Mouse (Mus musculus) T-helper 17 cell (primary cell): ENCODE measurements around the gene Rps13.

Experiments used
- in situ Hi-C, 2 experiments: fragments of 300-600 bp; cut with MboI, MseI; formaldehyde crosslinking; loops; 1 replicate in 1 of 2; 2 replicates in 1 of 2; pipeline ENCODE4 v1.15.1; 2025; ENCODE audit warnings: high pct_unique_total_duplicates in 2 of 2

Rps13 gene

GRCm38 (mm10) chr7:116298389-116298788 is 35.6 kb downstream of the Rps13 start:
- in situ Hi-C loops, result no loop called here

DNA sequence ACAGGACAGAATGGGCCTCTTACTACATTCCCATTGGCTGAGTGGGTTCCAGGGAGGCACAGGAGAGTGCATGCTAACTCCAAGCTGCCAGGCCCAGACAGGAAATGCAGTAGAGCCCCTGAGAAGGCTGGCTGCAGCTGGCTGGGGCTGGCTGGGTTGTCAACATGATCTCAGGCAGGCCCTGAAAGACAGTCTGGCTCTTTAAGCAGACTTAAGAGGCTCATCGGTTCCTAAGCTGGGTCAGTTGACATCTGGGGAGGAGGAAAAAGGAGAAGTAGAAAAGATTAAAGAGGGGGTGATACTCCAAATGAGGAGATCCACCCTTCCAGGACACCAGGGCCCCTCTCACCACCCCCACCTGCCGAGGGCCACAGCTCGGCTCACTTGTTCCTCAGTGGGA is 39.0 kb downstream of the Rps13 start:
- in situ Hi-C loops, result no loop called here

- in situ Hi-C loops, result no loop called here
Observed at GRCm38 (mm10) chr7:116292377-116292776, 41.6 kb downstream of the Rps13 start.

DNA sequence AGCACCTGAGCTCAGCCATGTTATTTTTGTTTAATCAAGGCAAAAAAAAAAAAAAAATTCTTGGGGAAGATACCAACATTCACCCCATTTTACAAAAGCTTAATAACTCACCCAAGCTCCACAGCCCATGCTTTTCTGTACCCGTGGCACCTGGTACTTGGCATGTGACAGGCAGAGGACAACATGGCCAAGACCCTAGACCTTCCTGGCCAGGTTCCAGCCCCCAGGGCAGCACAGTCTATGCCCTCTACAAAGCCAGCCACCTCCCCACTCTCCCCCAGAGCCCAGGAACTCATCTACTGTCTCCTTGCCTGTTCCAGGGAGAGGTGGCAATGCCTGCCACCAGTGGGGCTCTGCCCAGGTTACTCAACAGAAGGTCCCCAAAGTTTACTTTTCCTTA is 43.4 kb downstream of the Rps13 start:
- in situ Hi-C loops, result no loop called here

GRCm38 (mm10) chr7:116288996-116289395 is 45.0 kb downstream of the Rps13 start:
- in situ Hi-C loops, result no loop called here

GRCm38 (mm10) chr7:116287959-116288358 is 46.0 kb downstream of the Rps13 start:
- in situ Hi-C loops, result no loop called here

DNA sequence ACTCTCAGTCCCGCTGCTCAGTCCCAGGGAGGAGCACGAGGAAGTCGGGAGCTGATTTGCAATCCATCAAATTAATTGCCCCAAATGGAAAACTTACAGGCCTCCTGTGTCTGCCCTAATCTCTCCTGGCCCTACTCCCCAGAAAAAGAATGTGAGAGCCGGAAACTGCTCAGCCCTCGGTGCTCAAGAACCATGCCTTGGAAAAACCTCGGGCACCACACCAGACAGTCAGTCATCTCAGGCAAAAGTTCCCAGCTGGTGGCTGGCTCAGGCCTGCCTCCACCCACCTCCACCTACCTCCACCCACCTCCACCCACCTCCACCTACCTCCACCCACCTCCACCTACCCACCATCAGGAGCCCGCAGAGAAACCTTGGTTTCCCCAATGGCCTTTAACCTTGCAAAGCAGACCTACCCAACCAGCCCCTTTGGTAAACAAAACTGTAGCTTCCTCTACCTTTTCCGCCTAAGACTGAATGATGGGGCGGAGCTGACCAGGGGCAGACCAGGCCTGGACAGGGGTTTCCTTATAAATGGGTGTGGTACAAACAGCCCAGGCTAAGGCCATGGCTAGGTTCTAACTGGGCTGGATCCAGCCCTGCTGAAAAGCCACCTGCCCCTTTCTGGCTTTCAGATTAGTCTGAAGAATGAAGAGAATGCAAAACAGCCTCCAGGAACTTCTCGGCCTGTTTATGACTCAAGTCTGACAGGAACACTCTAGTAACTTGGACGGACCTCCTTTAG is 47.2 kb downstream of the Rps13 start:
- in situ Hi-C loops, result no loop called here

- in situ Hi-C loops, result no loop called here
Observed at GRCm38 (mm10) chr7:116286173-116286572, 47.8 kb downstream of the Rps13 start.

GRCm38 (mm10) chr7:116285216-116285615 is 48.8 kb downstream of the Rps13 start:
- in situ Hi-C loops, result no loop called here

DNA sequence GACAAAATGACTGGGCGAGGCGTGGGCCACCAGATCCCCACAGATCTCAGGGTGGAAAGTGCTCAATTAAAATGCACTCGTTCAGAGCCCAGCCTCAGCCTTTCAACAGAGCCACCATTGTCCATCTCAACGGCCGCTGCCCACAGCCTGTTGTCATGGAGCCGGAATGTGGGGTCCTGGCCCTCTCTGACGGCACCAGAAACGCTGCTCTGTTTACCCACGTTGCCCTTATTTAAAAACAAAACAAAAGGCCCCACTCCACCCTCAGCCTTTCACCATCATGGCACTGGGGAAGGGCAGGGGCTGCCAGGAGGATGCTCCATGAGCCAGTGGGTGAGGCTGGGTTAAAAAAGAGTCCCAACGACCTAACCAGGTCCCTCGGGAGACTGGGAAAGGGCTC is 51.2 kb downstream of the Rps13 start:
- in situ Hi-C loops, result no loop called here
